Mouse (Mus musculus) embryonic facial prominence, embryonic 11.5 days (tissue): ENCODE measurements at regions not wholly inside any gene's neighbourhood (a gene's known extent, or its start where the extent isn't known, plus 50 kb on each side); places are given as distances from the start of the nearest gene placed in this dataset.

ENCODE experiments used
- ATAC-seq: fragments of 200-750 bp; cut with Nextera tagmentation; replicated peaks from 2 replicates; pipeline ENCODE4 v1.8.0; 2017; ENCODE audit warnings: low read depth; ENCODE audit not compliant: insufficient number of reproducible peaks, low FRiP score, low TSS enrichment
- DNase-seq: peaks from one replicate; pipeline ENCODE4 v3.0.0-alpha.2; 2015; ENCODE audit warnings: low spot score
- H3K27ac ChIP-seq: fragments of 300-500 bp; sonication (generic); replicated peaks from 2 replicates; pipeline ENCODE4 v1.5.1; 2014; ENCODE audit warnings: mild to moderate bottlenecking, low read depth, low read length, control low read depth
- H3K27me3 ChIP-seq: fragments of 300-500 bp; sonication (generic); 2 replicates; pipeline ENCODE4 v1.6.1; 2014; ENCODE audit warnings: mild to moderate bottlenecking, low read length, moderate library complexity, mixed read lengths; ENCODE audit not compliant: control insufficient read depth, insufficient read depth
- H3K36me3 ChIP-seq: fragments of 300-500 bp; sonication (generic); replicated peaks from 2 replicates; pipeline ENCODE4 v1.6.1; 2014; ENCODE audit warnings: low read depth, mild to moderate bottlenecking, low read length, moderate library complexity, mixed read lengths; ENCODE audit not compliant: control insufficient read depth, insufficient read depth
- H3K4me1 ChIP-seq: fragments of 300-500 bp; sonication (generic); 2 replicates; pipeline ENCODE4 v1.6.1; 2014; ENCODE audit warnings: low read length, mixed read lengths; ENCODE audit not compliant: control insufficient read depth, insufficient read depth
- H3K4me2 ChIP-seq: fragments of 300-500 bp; sonication (generic); 2 replicates; pipeline ENCODE4 v1.6.1; 2014; ENCODE audit warnings: low read depth, mild to moderate bottlenecking, control low read depth, low read length, moderate library complexity
- H3K4me3 ChIP-seq: fragments of 300-500 bp; sonication (generic); 2 replicates; pipeline ENCODE4 v1.5.1; 2014; ENCODE audit warnings: low read depth, low read length, control low read depth
- H3K9ac ChIP-seq: fragments of 300-500 bp; sonication (generic); replicated peaks from 2 replicates; pipeline ENCODE4 v1.6.1; 2014; ENCODE audit warnings: mild to moderate bottlenecking, control low read depth, low read length
- H3K9me3 ChIP-seq: fragments of 300-500 bp; sonication (generic); replicated peaks from 2 replicates; pipeline ENCODE4 v1.6.1; 2016; ENCODE audit warnings: mild to moderate bottlenecking, low read length, inconsistent platforms, mixed read lengths; ENCODE audit not compliant: control insufficient read depth
- WGBS: fragments of 180-500 bp; shearing (Covaris S2); extraction: QIAGEN DNeasy Blood & Tissue Kit; methylation state at CpG from one replicate; pipeline ENCODE4 v1.1.7; 2014; 5-methylcytosine and 5-hydroxymethylcytosine counted together

GRCm38 (mm10) chr16:26196345-26196744, 90.8 kb upstream of the P3h2 start:
- no peaks in the 10 kb centered on the region for H3K9me3 ChIP-seq
- H3K4me2 ChIP-seq = no peak overlapping the region
- no peaks in the 10 kb centered on the region for H3K4me1 ChIP-seq
- no peaks in the 10 kb centered on the region for H3K36me3 ChIP-seq
- DNase-seq = no peak
- no peaks in the 10 kb centered on the region for H3K27me3 ChIP-seq
- no peak overlapping the region for H3K27ac ChIP-seq
- H3K9ac ChIP-seq = no peak overlapping the region
- no peak for ATAC-seq
- H3K4me3 ChIP-seq = no peak overlapping the region

- H3K9ac ChIP-seq = no peak overlapping the region
- H3K36me3 ChIP-seq = no peaks in the 10 kb centered on the region
- 33% methylated on average over 8 of the region's 8 CpGs for WGBS
- H3K9me3 ChIP-seq = no peaks in the 10 kb centered on the region
- DNase-seq (peak; percentile 63), ATAC-seq (peak; percentile 82)
- H3K4me2 ChIP-seq = no peak overlapping the region
- H3K27ac ChIP-seq = no peak overlapping the region
- H3K27me3 ChIP-seq = no peaks in the 10 kb centered on the region
- 0 out of 2 replicates have a peak, but pooled peaks cover 2% of the 10 kb centered on the region for H3K4me1 ChIP-seq
- no peak overlapping the region for H3K4me3 ChIP-seq
Measured at GRCm38 (mm10) chr16:26185288-26186281, 80.0 kb upstream of the P3h2 start.

GRCm38 (mm10) chr16:26184647-26185262, 79.2 kb upstream of the P3h2 start:
- WGBS = 62% methylated on average over 6 of the region's 6 CpGs
- no peak overlapping the region for H3K4me3 ChIP-seq
- H3K4me2 ChIP-seq = no peak overlapping the region
- DNase-seq (peak; percentile 25), ATAC-seq (no peak)
- no peak overlapping the region for H3K9ac ChIP-seq
- 0 out of 2 replicates have a peak, but pooled peaks cover 2% of the 10 kb centered on the region for H3K4me1 ChIP-seq
- no peaks in the 10 kb centered on the region for H3K36me3 ChIP-seq
- no peaks in the 10 kb centered on the region for H3K27me3 ChIP-seq
- H3K9me3 ChIP-seq = no peaks in the 10 kb centered on the region
- no peak overlapping the region for H3K27ac ChIP-seq

DNA sequence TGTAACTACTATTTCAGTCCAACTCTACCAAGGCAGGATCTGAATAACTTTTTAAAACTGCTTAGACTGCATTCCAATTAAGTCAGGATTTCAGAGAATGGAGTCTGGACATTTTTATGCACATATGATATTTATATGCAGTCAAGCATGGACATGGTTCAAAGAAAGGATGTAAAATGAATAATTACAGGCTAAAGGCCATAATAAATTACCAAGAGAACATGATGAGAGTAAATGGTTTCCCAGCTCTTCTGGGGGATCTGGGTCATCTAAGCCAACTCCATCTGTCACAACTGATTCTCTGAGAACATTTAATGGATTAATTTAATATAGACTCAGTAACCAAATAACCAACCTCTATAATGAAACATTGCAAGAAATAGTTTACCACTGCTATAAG, 77.9 kb upstream of the P3h2 start:
- H3K4me2 ChIP-seq = no peak overlapping the region
- DNase-seq (no peak), ATAC-seq (no peak)
- no peak overlapping the region for H3K27ac ChIP-seq
- no peak overlapping the region for H3K9ac ChIP-seq
- H3K36me3 ChIP-seq = no peaks in the 10 kb centered on the region
- no peak overlapping the region for H3K4me3 ChIP-seq
- H3K27me3 ChIP-seq = no peaks in the 10 kb centered on the region
- H3K9me3 ChIP-seq = no peaks in the 10 kb centered on the region
- 0 out of 2 replicates have a peak, but pooled peaks cover 2% of the 10 kb centered on the region for H3K4me1 ChIP-seq

DNA sequence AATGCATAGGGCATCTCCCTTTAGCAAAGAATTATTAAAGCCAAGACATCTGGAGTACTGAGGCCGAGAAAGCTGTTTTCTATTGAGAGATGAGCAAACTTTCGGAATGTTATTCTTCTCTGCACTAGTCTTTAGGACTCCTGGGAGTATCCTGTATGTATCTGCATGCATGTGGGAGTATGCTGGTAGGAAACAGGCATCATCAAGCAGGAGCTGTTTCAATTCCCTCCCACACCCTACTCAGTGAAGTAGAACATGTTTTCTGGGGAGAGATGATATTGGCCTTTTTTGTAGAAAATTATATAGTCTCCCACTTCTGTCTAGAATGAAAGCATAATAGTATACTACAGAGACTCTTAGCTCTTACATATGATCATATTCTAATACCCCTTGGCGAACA, 76.1 kb upstream of the P3h2 start:
- H3K27ac ChIP-seq = no peak overlapping the region
- ATAC-seq = no peak
- DNase-seq = no peak
- 86% methylated on average over 3 of the region's 3 CpGs for WGBS
- H3K9me3 ChIP-seq = no peaks in the 10 kb centered on the region
- H3K27me3 ChIP-seq = no peaks in the 10 kb centered on the region
- H3K9ac ChIP-seq = no peak overlapping the region
- H3K4me3 ChIP-seq = no peak overlapping the region
- H3K4me1 ChIP-seq = 0 out of 2 replicates have a peak, but pooled peaks cover 2% of the 10 kb centered on the region
- no peak overlapping the region for H3K4me2 ChIP-seq
- no peaks in the 10 kb centered on the region for H3K36me3 ChIP-seq

DNA sequence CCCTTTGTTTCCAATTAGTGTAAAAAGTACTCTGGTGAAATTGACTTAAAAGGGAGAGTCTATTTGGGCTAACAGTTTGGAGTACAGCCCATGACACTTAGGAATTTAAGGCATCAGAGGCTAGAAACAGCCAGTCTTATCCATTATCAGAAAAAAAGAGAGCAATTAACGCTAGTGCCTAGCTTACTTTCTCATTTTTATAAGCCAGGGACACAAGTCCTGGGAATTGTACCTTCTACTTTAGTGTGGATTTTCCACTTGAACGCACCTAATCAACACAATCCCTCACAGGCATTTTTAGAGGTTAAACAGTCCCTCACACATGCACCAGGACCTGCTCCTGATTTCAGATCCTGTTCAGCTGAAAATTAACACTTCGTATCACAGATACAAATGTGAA, 65.9 kb upstream of the P3h2 start:
- H3K4me1 ChIP-seq = no peaks in the 10 kb centered on the region
- H3K9ac ChIP-seq = no peak overlapping the region
- no peaks in the 10 kb centered on the region for H3K36me3 ChIP-seq
- H3K27ac ChIP-seq = no peak overlapping the region
- H3K4me3 ChIP-seq = no peak overlapping the region
- H3K27me3 ChIP-seq = no peaks in the 10 kb centered on the region
- H3K9me3 ChIP-seq = no peaks in the 10 kb centered on the region
- DNase-seq (no peak), ATAC-seq (no peak)
- no peak overlapping the region for H3K4me2 ChIP-seq
- WGBS = 49% methylated on average over 3 of the region's 3 CpGs

- Histone ChIP-seq H3K27me3 (no peaks in the 10 kb centered on the region), H3K4me1 (no peaks in the 10 kb centered on the region), H3K4me2 (no peak overlapping the region), H3K9me3 (no peaks in the 10 kb centered on the region), H3K4me3 (no peak overlapping the region), H3K9ac (no peak overlapping the region), H3K27ac (no peak overlapping the region), H3K36me3 (no peaks in the 10 kb centered on the region)
- ATAC-seq (no peak), DNase-seq (no peak)
- WGBS = 80% methylated on average over 1 of the region's 1 CpGs
Measured at GRCm38 (mm10) chr16:26169382-26169781, 63.8 kb upstream of the P3h2 start.

DNA sequence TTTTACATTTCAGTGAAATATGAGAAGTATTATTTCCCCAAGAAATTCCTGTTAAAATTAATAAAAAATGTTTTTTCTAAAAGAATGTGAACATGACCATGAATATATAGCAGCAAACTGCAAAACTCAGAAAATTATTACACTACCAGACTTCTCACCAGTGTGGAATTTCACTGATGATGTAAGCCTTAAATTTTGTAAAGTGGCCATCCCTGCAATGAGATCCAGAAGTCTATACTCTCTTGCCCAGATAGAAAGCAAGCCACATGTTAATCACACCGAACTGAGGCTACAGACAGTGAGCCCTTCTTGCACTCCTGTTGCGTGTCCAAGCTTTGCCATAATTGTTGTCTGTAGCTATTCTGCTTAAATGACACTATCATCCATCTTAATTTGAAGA, 62.6 kb upstream of the P3h2 start:
- H3K9me3 ChIP-seq = no peaks in the 10 kb centered on the region
- ATAC-seq (no peak), DNase-seq (no peak)
- no peaks in the 10 kb centered on the region for H3K27me3 ChIP-seq
- no peak overlapping the region for H3K27ac ChIP-seq
- no peak overlapping the region for H3K4me2 ChIP-seq
- no peak overlapping the region for H3K4me3 ChIP-seq
- H3K9ac ChIP-seq = no peak overlapping the region
- 91% methylated on average over 2 of the region's 2 CpGs for WGBS
- H3K4me1 ChIP-seq = no peaks in the 10 kb centered on the region
- no peaks in the 10 kb centered on the region for H3K36me3 ChIP-seq
